Mouse (Mus musculus) spleen, postnatal 14 days (tissue): ENCODE measurements around the gene Pard3b.

Experiments
- DNase-seq, 2 experiments: peaks; one replicate each; pipeline ENCODE4 v3.0.0; 2021 to 2022; ENCODE audit warnings: low spot score in 2 of 2

Gene Pard3b

GRCm38 (mm10) chr1:62449193-62449875, 810.7 kb downstream of the Pard3b start:
- DNase-seq = no peak

- DNase-seq = no peak
Observed at GRCm38 (mm10) chr1:62465536-62465935, 826.9 kb downstream of the Pard3b start.

GRCm38 (mm10) chr1:62466544-62466943, 827.9 kb downstream of the Pard3b start:
- no peak for DNase-seq

GRCm38 (mm10) chr1:62483059-62483458, 844.4 kb downstream of the Pard3b start:
- no peak for DNase-seq

GRCm38 (mm10) chr1:62488871-62489270, 850.2 kb downstream of the Pard3b start:
- no peak for DNase-seq

GRCm38 (mm10) chr1:62499146-62499545, 860.5 kb downstream of the Pard3b start:
- DNase-seq = no peak

- no peak for DNase-seq
Observed at GRCm38 (mm10) chr1:62510501-62510900, 871.9 kb downstream of the Pard3b start.

- no peak for DNase-seq
Observed at GRCm38 (mm10) chr1:62511681-62512080, 873.1 kb downstream of the Pard3b start.

GRCm38 (mm10) chr1:62518621-62519213, 880.1 kb downstream of the Pard3b start:
- no peak for DNase-seq

- no peak for DNase-seq
Observed at GRCm38 (mm10) chr1:62521368-62521767, 882.7 kb downstream of the Pard3b start.

GRCm38 (mm10) chr1:62522761-62523160, 884.1 kb downstream of the Pard3b start:
- DNase-seq = no peak

- no peak for DNase-seq
Observed at GRCm38 (mm10) chr1:62527788-62528187, 889.2 kb downstream of the Pard3b start.

- no peak for DNase-seq
Observed at GRCm38 (mm10) chr1:62529941-62530340, 891.3 kb downstream of the Pard3b start.

GRCm38 (mm10) chr1:62532426-62533126, 894.0 kb downstream of the Pard3b start:
- DNase-seq = no peak

- DNase-seq = no peak
Observed at GRCm38 (mm10) chr1:62548953-62549352, 910.3 kb downstream of the Pard3b start.

- DNase-seq = no peak
Observed at GRCm38 (mm10) chr1:62550546-62550945, 911.9 kb downstream of the Pard3b start.

GRCm38 (mm10) chr1:62551516-62551915, 912.9 kb downstream of the Pard3b start:
- DNase-seq = no peak

- DNase-seq = no peak
Observed at GRCm38 (mm10) chr1:62555838-62556237, 917.2 kb downstream of the Pard3b start.

- no peak for DNase-seq
Observed at GRCm38 (mm10) chr1:62562987-62563386, 924.4 kb downstream of the Pard3b start.

- DNase-seq = no peak
Observed at GRCm38 (mm10) chr1:62564245-62565119, 925.9 kb downstream of the Pard3b start.

GRCm38 (mm10) chr1:62565120-62565809, 926.6 kb downstream of the Pard3b start:
- DNase-seq = no peak
